Mouse (Mus musculus) megakaryocyte progenitor cell, adult 5-6 weeks (primary cell): Measurements from ENCODE around the gene Dqx1. TPM values are rescaled to one million over a fixed set of nuclear protein-coding genes. Genes with fewer than 3 reads are reported as not detected.

Experiments
- ATAC-seq: replicated peaks from 2 replicates; pipeline ENCODE4 v1.8.0; 2016; ENCODE audit warnings: mild to moderate bottlenecking, moderate TSS enrichment, inconsistent platforms; ENCODE audit not compliant: poor library complexity
- total RNA-seq, 2 experiments: library from RNA; stranded (forward) in 1 of 2; stranded (reverse) in 1 of 2; fragments of 157-497, 149-512 nt in 1 of 2; fragments of 200-1000 nt in 1 of 2; gene quantifications; 2 replicates each; pipeline versions ENCODE4 v1.2.3 to v1.2.4; 2015 to 2017

The Dqx1 gene
- total RNA-seq, 2 experiments from 2014 or later = 0.75 to 1.2 TPM

DNA sequence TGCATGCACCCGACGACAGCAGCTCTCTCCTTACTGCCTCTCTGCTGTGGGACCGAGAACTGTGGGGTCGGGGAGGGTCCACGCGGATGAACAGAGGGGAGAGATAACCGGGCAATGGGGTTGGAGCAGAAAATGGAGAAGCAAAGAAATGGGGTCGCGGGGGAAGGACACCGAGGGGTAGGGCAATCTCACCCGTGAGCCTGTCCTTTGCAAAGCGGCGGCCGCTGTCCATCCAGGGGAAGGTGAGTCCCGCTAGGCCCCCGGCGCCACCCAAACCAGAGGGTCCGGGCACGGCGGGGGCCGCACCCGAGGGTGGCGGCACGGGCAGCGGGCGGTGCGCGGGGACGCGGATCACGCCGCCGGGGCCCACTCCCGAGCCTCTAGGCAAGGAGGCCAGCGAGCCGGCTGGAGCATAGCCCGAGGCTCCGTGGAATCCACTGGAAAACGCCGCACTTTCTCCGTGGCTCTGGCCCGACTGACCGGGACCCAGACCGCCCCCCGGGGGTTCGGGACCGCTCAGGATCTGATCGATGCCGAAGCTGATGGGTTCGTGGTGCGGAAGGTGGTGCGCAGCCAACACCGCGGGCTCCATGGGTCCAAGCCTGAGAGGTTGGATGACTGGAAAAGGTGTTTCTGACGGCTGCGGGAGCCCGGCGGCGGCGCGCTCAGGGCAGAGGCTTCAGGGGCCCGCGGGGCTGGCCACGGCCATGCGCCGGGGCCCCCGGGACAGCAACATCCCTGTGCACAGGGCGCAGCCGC is 12.0 kb downstream of the Dqx1 start:
- ATAC-seq = no peak

- ATAC-seq = no peak
These were observed 12.4 kb downstream of the Dqx1 start, which contains the start of gene Tlx2 for GRCm38 (mm10) chr6:83070247-83070310. Tlx2 (minus strand) TSS chr6:83070293.

DNA sequence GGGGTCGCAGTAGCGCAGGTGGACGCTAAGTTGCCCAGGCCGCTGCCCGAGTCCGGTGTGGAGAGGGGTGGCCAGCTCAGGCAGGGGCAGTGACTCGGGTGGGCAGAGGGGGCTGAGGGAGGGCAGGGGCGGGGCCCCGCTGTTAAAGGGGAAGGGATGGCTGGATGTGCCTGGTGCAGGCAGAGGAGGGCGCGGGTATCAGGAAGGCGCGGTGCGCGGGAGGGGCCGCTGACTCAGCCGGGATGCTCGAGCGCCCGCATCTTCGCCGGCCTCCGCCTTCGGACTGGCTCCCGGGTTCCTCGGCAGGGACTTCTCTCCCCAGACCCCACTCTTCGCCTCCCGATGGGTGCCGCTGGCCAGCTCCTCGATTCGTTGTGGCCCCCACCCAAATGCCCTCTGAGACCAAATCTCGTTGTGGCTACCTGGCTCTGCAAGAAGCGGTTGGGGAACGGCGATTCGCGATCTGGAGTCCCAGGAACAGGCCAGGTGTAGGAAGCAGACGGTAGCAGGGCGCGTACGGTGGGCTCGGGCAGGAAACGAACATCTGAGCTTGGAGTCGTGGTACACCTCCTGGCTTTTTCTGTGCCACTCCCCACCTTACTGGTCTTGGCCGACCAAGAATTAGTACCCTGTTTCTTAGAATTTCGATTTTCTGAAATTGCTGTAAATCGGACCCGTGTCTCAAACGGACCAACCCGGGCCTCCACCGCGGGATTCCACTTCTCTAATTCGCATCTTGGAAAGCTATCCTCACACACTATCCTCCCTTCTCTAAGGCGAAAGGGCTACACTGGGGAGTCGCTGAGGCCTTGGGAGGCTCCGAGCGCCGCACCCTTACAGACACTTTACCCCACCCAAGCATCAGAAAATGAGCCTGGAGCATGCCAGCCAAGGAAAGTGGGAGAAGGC is 12.9 kb downstream of the Dqx1 start:
- ATAC-seq = 0 out of 2 replicates have a peak, but pooled peaks have one; percentile 10

GRCm38 (mm10) chr6:83071220-83071619 is 13.6 kb downstream of the Dqx1 start:
- ATAC-seq = no peak

DNA sequence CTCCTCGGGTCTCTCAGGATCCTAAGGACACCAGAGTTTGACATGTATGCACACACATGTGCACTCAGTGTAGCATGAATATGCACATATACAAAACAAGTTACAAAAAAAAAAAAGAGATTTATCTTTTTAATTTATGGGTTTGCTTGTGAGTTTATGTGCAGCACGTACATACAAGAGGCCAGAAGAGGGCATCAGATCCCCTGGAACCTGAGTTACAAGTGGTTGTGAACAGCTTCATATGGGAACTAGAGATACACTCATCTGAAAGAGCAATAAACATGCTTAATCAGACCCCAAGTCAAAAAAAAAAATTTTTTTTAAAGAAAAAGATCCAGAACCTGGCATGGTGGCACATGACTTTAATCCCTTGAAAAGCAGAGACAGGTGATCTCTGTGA is 17.3 kb downstream of the Dqx1 start:
- ATAC-seq = 0 out of 2 replicates have a peak, but pooled peaks have one; percentile 19

- peak; percentile 15 for ATAC-seq
These were observed 20.1 kb downstream of the Dqx1 start, which contains the start of gene Pcgf1 for GRCm38 (mm10) chr6:83077630-83078323. Pcgf1 (plus strand) TSS chr6:83077869.

- ATAC-seq = peak; percentile 92
These were observed 20.7 kb downstream of the Dqx1 start for GRCm38 (mm10) chr6:83078324-83078858.

GRCm38 (mm10) chr6:83080210-83080609 is 22.6 kb downstream of the Dqx1 start:
- ATAC-seq = no peak

DNA sequence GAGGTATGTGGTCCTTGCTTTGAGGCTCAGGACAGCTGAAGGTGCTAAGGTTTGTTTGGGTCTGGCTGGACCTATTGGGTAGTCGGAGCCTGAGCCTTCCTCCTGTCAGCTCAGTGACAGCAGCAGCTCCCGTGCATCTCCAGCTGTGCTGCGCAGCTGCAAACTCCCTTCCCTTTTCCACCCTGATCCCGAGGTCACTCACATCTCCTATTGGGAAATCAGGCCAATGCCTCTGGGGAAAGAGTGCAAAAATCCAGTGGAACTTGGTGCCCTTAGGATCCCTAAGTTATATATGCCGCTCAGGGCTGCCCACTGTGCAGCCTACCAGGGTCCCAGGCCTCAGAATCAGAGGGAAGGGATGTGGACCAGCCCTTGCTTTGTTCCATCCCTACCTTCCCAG is 25.9 kb downstream of the Dqx1 start:
- no peak for ATAC-seq

- no peak for ATAC-seq
These were observed 26.8 kb downstream of the Dqx1 start for GRCm38 (mm10) chr6:83084477-83084876.

GRCm38 (mm10) chr6:83086121-83087035 is 28.7 kb downstream of the Dqx1 start, which contains the start of gene Lbx2:
Lbx2 (plus strand) TSS chr6:83086367.
- ATAC-seq = peak; percentile 39

DNA sequence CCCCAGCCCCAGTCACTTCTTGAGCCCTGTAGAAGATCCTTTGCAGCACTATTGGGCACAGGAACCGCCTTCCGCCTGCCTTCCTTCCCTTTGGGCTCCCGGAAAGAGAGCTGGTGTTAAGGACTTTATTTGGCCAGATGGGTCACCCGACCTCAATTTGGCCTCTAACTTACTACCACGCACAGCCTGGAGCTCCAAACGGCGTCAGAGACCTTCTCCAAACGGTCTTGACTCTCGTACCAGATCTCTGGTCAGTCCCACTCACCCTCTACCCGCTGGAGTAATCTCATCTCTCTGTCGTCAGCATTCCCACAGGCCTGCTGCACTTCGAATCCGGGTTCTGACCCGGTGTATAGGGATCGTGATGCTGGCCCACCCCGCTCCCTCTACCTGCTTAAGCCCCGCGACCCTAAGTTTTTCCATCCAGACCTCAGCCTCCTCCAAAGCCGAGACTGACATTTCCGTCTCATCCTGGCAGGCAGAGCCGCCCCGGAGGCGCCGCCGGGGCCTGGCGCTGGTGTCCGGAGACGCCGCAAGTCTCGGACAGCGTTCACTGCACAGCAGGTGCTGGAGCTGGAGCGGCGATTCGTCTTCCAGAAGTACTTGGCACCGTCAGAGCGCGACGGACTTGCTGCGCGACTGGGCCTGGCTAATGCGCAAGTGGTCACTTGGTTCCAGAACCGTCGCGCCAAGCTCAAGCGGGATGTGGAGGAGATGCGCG is 29.7 kb downstream of the Dqx1 start:
- ATAC-seq = no peak

DNA sequence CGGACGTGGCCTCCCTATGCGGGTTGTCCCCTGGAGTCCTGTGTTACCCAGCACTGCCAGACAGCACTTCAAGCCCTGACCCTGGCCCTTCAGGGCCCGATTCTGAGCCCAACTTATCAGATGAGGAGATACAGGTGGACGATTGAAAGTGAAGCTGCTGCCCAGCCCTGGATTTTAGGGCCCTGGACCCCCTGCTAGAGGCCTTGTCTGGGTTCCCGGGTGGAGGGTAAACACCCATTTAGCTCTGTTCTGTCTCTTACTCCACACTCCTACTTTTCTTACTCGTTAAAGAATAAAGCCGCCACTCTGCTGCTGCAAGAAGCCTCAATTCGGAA is 30.2 kb downstream of the Dqx1 start:
- no peak for ATAC-seq

DNA sequence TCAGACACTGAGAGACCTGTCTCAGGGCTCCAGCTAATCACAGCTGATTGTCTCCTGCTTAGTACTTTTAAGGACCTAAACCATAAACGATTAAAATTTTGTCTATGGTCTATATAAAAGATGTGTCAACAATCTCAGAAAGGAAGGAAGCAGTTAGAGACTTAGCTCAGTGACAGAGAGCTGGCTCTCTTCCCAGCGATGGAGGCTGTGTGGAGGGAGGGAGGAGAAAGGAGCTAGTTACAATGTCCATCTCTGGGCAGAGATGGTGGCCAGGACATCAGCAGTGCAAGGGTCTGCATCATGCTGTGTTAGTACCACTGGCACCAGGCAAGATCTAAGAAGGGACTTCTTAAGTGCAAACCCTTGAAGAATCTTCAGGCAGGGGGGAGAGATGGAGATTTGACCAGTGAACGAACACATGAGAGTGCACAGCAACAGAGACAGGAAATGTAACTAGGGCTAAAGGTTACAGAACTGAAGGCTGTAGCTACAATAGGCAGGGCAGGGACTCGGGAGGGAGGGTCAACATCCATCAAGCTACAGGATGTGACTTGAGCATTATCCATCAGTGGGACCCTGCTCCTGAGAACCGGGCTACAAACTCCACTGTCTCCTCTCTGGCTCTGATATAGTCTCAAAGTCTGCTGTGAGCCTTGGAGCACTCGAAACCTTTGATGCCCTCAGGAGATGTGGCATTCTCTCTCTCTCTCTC is 34.9 kb downstream of the Dqx1 start:
- no peak for ATAC-seq

- no peak for ATAC-seq
These were observed 38.3 kb downstream of the Dqx1 start for GRCm38 (mm10) chr6:83095968-83096367.

- no peak for ATAC-seq
These were observed 40.8 kb downstream of the Dqx1 start for GRCm38 (mm10) chr6:83098411-83098810.

DNA sequence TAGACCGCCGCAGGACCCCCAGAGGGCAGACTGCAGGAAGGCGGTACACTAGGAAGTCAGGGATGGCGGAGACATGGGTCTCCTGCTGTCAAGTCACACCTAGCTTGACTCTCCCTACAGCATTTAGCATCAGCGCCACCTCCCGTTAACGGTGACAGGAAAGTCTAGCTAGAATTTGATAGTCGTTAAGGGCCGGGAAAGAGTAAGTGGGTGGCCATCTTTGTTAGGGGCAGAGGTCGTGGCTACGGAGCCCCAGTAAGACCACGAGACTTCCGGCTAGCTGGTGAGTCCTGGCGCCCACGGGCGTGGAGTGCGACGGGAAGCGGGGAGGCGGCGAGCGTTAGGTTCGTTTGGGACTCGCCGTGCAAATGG is 43.7 kb downstream of the Dqx1 start, which contains the start of the genes Ccdc142 and Gm42688:
Ccdc142 (plus strand) TSS at position 286 of the 372 bp plus-strand sequence.
Gm42688 (plus strand) TSS at position 302 of the 372 bp plus-strand sequence.
- peak; percentile 87 for ATAC-seq

- ATAC-seq = peak; percentile 70
These were observed 44.3 kb downstream of the Dqx1 start for GRCm38 (mm10) chr6:83101688-83102556.
